Mouse (Mus musculus) ES-E14 (cell line): Measurements from ENCODE around the gene Ccnd1.

Source experiments
- CHD2 ChIP-seq: IDR thresholded peaks from 2 replicates; pipeline ENCODE4 v1.6.1; 2014; ENCODE audit warnings: mild to moderate bottlenecking, low read depth, low read length, inconsistent platforms
- HCFC1 ChIP-seq: IDR thresholded peaks from 2 replicates; pipeline ENCODE4 v1.6.1; 2012; ENCODE audit warnings: low read length, inconsistent platforms, borderline replicate concordance; ENCODE audit not compliant: insufficient read depth
- MAFK ChIP-seq: IDR thresholded peaks from 2 replicates; pipeline ENCODE4 v1.6.1; 2014; ENCODE audit warnings: mild to moderate bottlenecking, low read depth, low read length, inconsistent platforms; ENCODE audit not compliant: insufficient read depth
- ZC3H11A ChIP-seq: IDR thresholded peaks from 2 replicates; pipeline ENCODE4 v1.6.1; 2012; ENCODE audit warnings: low read depth, mild to moderate bottlenecking, inconsistent platforms, low read length, borderline replicate concordance
- ZNF384 ChIP-seq: IDR thresholded peaks from 2 replicates; pipeline ENCODE4 v1.6.1; 2012; ENCODE audit warnings: low read depth, low read length, inconsistent platforms

DNA sequence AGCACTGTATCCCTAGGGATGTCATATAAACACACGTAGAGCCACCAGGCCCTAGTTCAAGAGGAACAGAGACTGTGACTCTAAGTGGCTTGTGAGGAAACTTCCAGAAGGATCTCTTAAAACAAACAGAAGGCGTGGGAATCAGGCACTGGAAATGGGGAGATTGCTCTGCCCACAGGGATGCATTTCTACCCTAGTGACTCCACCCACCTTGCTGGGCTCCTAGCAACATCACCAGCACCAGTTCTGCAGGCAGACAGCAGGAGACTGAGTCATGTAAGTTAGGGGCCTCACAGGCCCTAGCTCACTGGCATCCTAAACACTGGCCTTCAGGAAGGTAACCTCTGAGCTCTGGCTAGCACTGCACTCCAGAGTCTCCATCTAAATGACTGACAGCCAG, 47.9 kb downstream of the Ccnd1 start:
- TF ChIP-seq CHD2 (no peak), HCFC1 (no peak), ZC3H11A (no peak), MAFK (no peak), ZNF384 (no peak)
